Comparison of ENCODE assay signal across 17 mouse cellular contexts in the genomic region with DNA sequence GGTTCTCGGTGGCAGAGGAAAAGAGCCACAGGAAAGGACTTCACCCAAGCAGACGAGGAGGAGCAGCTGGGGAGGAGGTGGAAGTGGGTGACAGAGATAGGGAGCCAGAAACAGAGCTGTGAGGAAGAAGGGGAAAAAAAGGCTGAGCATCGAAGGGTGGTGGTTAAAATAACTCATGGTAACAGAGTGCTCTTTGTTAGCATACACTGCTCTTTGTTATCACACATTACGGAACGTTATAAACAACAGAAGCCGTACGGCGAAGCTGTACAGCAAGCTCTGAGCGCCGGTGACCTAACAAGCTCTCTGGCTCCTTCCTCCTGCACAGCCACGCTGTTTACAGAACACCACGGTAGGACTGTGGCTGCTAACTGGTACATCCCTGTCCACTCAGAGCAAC.
DNase-seq lines count a peak whose midpoint lies in the region; ATAC-seq and TF ChIP-seq lines count a peak whose summit lies in the region.
"Had no signal": no experiment of that assay in that cellular context is flagged by ENCODE, and none has a peak within 500 bp of the region (broad histone marks: within the 10 kb centered on the region; RNA-seq: fewer than 3 reads in every experiment).

No protein-coding gene starts in this region.

- no peak for TF ChIP-seq EP300 in heart, adult 2 months (IDR thresholded peaks at IDR 0.05; ENCODE audit: insufficient read depth, low read depth, low read length)

- ATAC-seq in heart, embryonic 12.5 days (ENCODE audit: insufficient number of reproducible peaks, low FRiP score), result no peak

- no peak overlapping the region for H3K4me3 ChIP-seq in heart, embryonic 12.5 days
- H3K4me3 ChIP-seq in heart, adult 2 months, result no peak overlapping the region
- H3K4me3 ChIP-seq: embryonic facial prominence, embryonic 13.5 days; forebrain, embryonic 12.5 days; heart, embryonic 13.5 days; hindbrain, embryonic 15.5 days had no signal

- H3K27me3 ChIP-seq in heart, embryonic 12.5 days (replicated peaks), result no peaks in the 10 kb centered on the region
- H3K27me3 ChIP-seq in heart, adult 2 months (ENCODE audit: control insufficient read depth, insufficient read depth, low read length), result no peaks in the 10 kb centered on the region
- H3K27me3 ChIP-seq: embryonic facial prominence, embryonic 13.5 days; forebrain, embryonic 12.5 days; heart, embryonic 13.5 days; hindbrain, embryonic 15.5 days had no signal

- no peak overlapping the region for H3K9ac ChIP-seq in heart, embryonic 12.5 days
- H3K9ac ChIP-seq in heart, adult 2 months (ENCODE audit: low read depth, low read length), result no peak overlapping the region
- H3K9ac ChIP-seq: embryonic facial prominence, embryonic 13.5 days; forebrain, embryonic 12.5 days; heart, embryonic 13.5 days; hindbrain, embryonic 15.5 days had no signal

- intact Hi-C loops in heart, adult 2 months (cut with DNase I), result no loop called here

- DNase-seq in heart, adult 2 months, result no peak
- peak; percentile 76 to 84 for DNase-seq in layer of hippocampus, adult 18-20 months (ENCODE audit: low spot score in 2 of 2)
- DNase-seq in left cerebral cortex, adult 9 months (ENCODE audit: low spot score in 2 of 2), result peak; percentile 54 to 82
- peak; percentile 78 for DNase-seq in right cerebral cortex, postnatal 25 days
- no peak for DNase-seq in retina, postnatal 1 day
- no peak for DNase-seq in urinary bladder, postnatal 14 days (ENCODE audit: low spot score)
- no peak for DNase-seq in gastrocnemius, postnatal 25 days
- DNase-seq: cerebellum, postnatal 14 days; thymus, adult 18-20 months had no signal

- no peak for TF ChIP-seq POLR2A in heart, adult 2 months (IDR thresholded peaks at IDR 0.05; ENCODE audit: insufficient read depth, low read depth, low read length)

- 51% methylated on average over 12 of the region's 12 CpGs for WGBS in heart, embryonic 12.5 days
- WGBS in heart, adult 2 months, result 55% methylated on average over 12 of the region's 12 CpGs

- peaks cover 14% of the 10 kb centered on the region for H3K4me1 ChIP-seq in heart, embryonic 12.5 days (replicated peaks)
- no peaks in the 10 kb centered on the region; the same call in 1 of the 2 replicates for H3K4me1 ChIP-seq in heart, adult 2 months (ENCODE audit: control insufficient read depth, insufficient read depth, low read length)
- H3K4me1 ChIP-seq: forebrain, embryonic 12.5 days; hindbrain, embryonic 15.5 days had no signal

- no peak for TF ChIP-seq CTCF in heart, adult 2 months (IDR thresholded peaks at IDR 0.05)

- H3K27ac ChIP-seq in heart, embryonic 12.5 days (ENCODE audit: poor library complexity, severe bottlenecking), result no peak overlapping the region
- H3K27ac ChIP-seq in heart, adult 2 months, result no peak overlapping the region
- H3K27ac ChIP-seq: embryonic facial prominence, embryonic 13.5 days; forebrain, embryonic 12.5 days; heart, embryonic 13.5 days; hindbrain, embryonic 15.5 days; kidney, postnatal 0 days had no signal

- H3K9me3 ChIP-seq in heart, embryonic 12.5 days (replicated peaks), result no peaks in the 10 kb centered on the region
- H3K9me3 ChIP-seq: embryonic facial prominence, embryonic 13.5 days; forebrain, embryonic 12.5 days; G1E; heart, embryonic 13.5 days; hindbrain, embryonic 15.5 days had no signal

- no peaks in the 10 kb centered on the region for H3K36me3 ChIP-seq in heart, embryonic 12.5 days
- H3K36me3 ChIP-seq in heart, adult 2 months (ENCODE audit: control insufficient read depth, insufficient read depth, low read length), result no peaks in the 10 kb centered on the region
- H3K36me3 ChIP-seq: embryonic facial prominence, embryonic 13.5 days; forebrain, embryonic 12.5 days; G1E; heart, embryonic 13.5 days; hindbrain, embryonic 15.5 days had no signal

- no peaks in the 10 kb centered on the region for H3K79me2 ChIP-seq in heart, adult 2 months (replicated peaks; ENCODE audit: control insufficient read depth, insufficient read depth, low read length)

- H3K4me2 ChIP-seq in heart, embryonic 12.5 days, result 0 out of 2 replicates have a peak overlapping the region, but pooled peaks have one; percentile 12
- H3K4me2 ChIP-seq: embryonic facial prominence, embryonic 13.5 days; forebrain, embryonic 12.5 days; hindbrain, embryonic 15.5 days; liver, embryonic 11.5 days had no signal

Comparison
In these comparisons a context has a peak if more than half of its experiments do, and no peak if none do; other contexts are left out.
1. DNase-seq: peak in layer of hippocampus, adult 18-20 months (2 of 2), left cerebral cortex, adult 9 months (2 of 2) and right cerebral cortex, postnatal 25 days (single experiment); none in heart, adult 2 months (0 of 2), retina, postnatal 1 day (single experiment), urinary bladder, postnatal 14 days (single experiment) and gastrocnemius, postnatal 25 days (single experiment).